Mouse (Mus musculus): ENCODE data around the gene Vmn1r206. TPM values are rescaled to one million over a fixed set of nuclear protein-coding genes. Genes with fewer than 3 reads are reported as not detected.
"Not testable (repeated sequence)": the region's sequence is repeated elsewhere in the genome, so short reads cannot be mapped to it uniquely, and the experiment has no call there.

Vmn1r206 gene
- total RNA-seq (2012; rRNA removed) (not detected in 2 replicates), polyA plus RNA-seq (2012; ENCODE audit: insufficient read depth in 1 of 2, insufficient read length in 2 of 2, low read depth in 1 of 2, low replicate concordance in 2 of 2, missing spikeins in 1 of 2) (under 1 TPM in 1 of 2 experiments, not detected in 1; 0.03 TPM)

- H3K9me3 ChIP-seq (replicated peaks; ENCODE audit: insufficient read depth, low read length); H3K79me2 ChIP-seq (ENCODE audit: control insufficient read depth, insufficient read depth, low read length, poor library complexity); H3K4me3 ChIP-seq (ENCODE audit: control insufficient read depth in 1 of 2, insufficient read depth in 1 of 2, low read depth in 2 of 2, low read length in 2 of 2); DNase-seq (ENCODE audit: low read depth, low spot score); H3K4me1 ChIP-seq (ENCODE audit: control insufficient read depth in 1 of 2, insufficient read depth in 2 of 2, low read length in 2 of 2); H3K27me3 ChIP-seq (ENCODE audit: control insufficient read depth in 1 of 2, insufficient read depth in 2 of 2, low read length in 2 of 2); H3K9ac ChIP-seq (ENCODE audit: control insufficient read depth, low read depth, low read length, poor library complexity, severe bottlenecking); H3K27ac ChIP-seq (ENCODE audit: control insufficient read depth, low read depth, low read length); H3K36me3 ChIP-seq (ENCODE audit: control insufficient read depth in 1 of 2, insufficient read depth in 2 of 2, low read length in 2 of 2): not testable (repeated sequence)
Measured at GRCm38 (mm10) chr13:22624151-22624550, at the start of gene Vmn1r206. Gene Vmn1r206 (minus strand): TSS chr13:22624251.

GRCm38 (mm10) chr13:22592900-22593299 is 31.2 kb downstream of the Vmn1r206 start, which contains the start of gene Vmn1r205:
Gene Vmn1r205 (minus strand): TSS chr13:22593000.
- Histone ChIP-seq H3K9ac (ENCODE audit: control insufficient read depth, low read depth, low read length, poor library complexity, severe bottlenecking) (no peak within 1 kb of the TSS), H3K4me3 (ENCODE audit: control insufficient read depth in 1 of 2, insufficient read depth in 1 of 2, low read depth in 2 of 2, low read length in 2 of 2) (no peak within 1 kb of the TSS), H3K36me3 (ENCODE audit: control insufficient read depth in 1 of 2, insufficient read depth in 2 of 2, low read length in 2 of 2) (no peaks in the 10 kb centered on the region), H3K9me3 (replicated peaks; ENCODE audit: insufficient read depth, low read length) (no peaks in the 10 kb centered on the region), H3K27me3 (ENCODE audit: control insufficient read depth in 1 of 2, insufficient read depth in 2 of 2, low read length in 2 of 2) (no peaks in the 10 kb centered on the region), H3K4me1 (ENCODE audit: control insufficient read depth in 1 of 2, insufficient read depth in 2 of 2, low read length in 2 of 2) (no peaks in the 10 kb centered on the region), H3K79me2 (ENCODE audit: control insufficient read depth, insufficient read depth, low read length, poor library complexity) (no peaks in the 10 kb centered on the region), H3K27ac (ENCODE audit: control insufficient read depth, low read depth, low read length) (no peak within 1 kb of the TSS)
- TF ChIP-seq EP300 (IDR thresholded peaks at IDR 0.05; ENCODE audit: low read depth in 1 of 2, low read length in 2 of 2) (no peak), ZNF384 (IDR thresholded peaks at IDR 0.05; ENCODE audit: low read depth, low read length) (no peak), UBTF (IDR thresholded peaks at IDR 0.05; ENCODE audit: borderline replicate concordance, insufficient read depth, low read depth, low read length) (no peak), CTCF (IDR thresholded peaks at IDR 0.05 in 2 of 3, conservative IDR thresholded peaks at IDR 0.05 in 1 of 3; ENCODE audit: control insufficient read depth in 1 of 3, insufficient read depth in 1 of 3, low read depth in 2 of 3, low read length in 3 of 3, poor library complexity in 1 of 3, severe bottlenecking in 1 of 3) (no peak), HCFC1 (IDR thresholded peaks at IDR 0.05; ENCODE audit: low read depth, low read length) (no peak), USF2 (IDR thresholded peaks at IDR 0.05; ENCODE audit: borderline replicate concordance in 1 of 2, insufficient read depth in 1 of 2, low read depth in 1 of 2, low read length in 2 of 2) (no peak), BHLHE40 (IDR thresholded peaks at IDR 0.05; ENCODE audit: borderline replicate concordance, low read depth, low read length) (no peak), MXI1 (IDR thresholded peaks at IDR 0.05; ENCODE audit: low read depth, low read length) (no peak), POLR2AphosphoS2 (IDR thresholded peaks at IDR 0.05; ENCODE audit: low read length) (no peak), SMC3 (IDR thresholded peaks at IDR 0.05; ENCODE audit: low read depth, low read length) (no peak), ELF1 (IDR thresholded peaks at IDR 0.05; ENCODE audit: low read depth, low read length) (no peak), GATA1 (IDR thresholded peaks at IDR 0.05; ENCODE audit: low read depth, low read length) (no peak), MAFK (IDR thresholded peaks at IDR 0.05; ENCODE audit: borderline replicate concordance, low read depth, low read length) (no peak), CHD1 (IDR thresholded peaks at IDR 0.05; ENCODE audit: low read depth, low read length) (no peak), MYB (IDR thresholded peaks at IDR 0.05; ENCODE audit: low read depth, low read length) (no peak), JUND (IDR thresholded peaks at IDR 0.05; ENCODE audit: low read depth, low read length) (no peak)
- no peak for DNase-seq (ENCODE audit: low read depth, low spot score)

GRCm38 (mm10) chr13:22583336-22583735 is 40.7 kb downstream of the Vmn1r206 start:
- not testable (repeated sequence) for H3K9ac ChIP-seq (ENCODE audit: control insufficient read depth, low read depth, low read length, poor library complexity, severe bottlenecking); H3K27ac ChIP-seq (ENCODE audit: control insufficient read depth, low read depth, low read length); DNase-seq (ENCODE audit: low read depth, low spot score); H3K79me2 ChIP-seq (ENCODE audit: control insufficient read depth, insufficient read depth, low read length, poor library complexity); H3K9me3 ChIP-seq (replicated peaks; ENCODE audit: insufficient read depth, low read length); H3K4me3 ChIP-seq (ENCODE audit: control insufficient read depth in 1 of 2, insufficient read depth in 1 of 2, low read depth in 2 of 2, low read length in 2 of 2); H3K36me3 ChIP-seq (ENCODE audit: control insufficient read depth in 1 of 2, insufficient read depth in 2 of 2, low read length in 2 of 2); H3K4me1 ChIP-seq (ENCODE audit: control insufficient read depth in 1 of 2, insufficient read depth in 2 of 2, low read length in 2 of 2); H3K27me3 ChIP-seq (ENCODE audit: control insufficient read depth in 1 of 2, insufficient read depth in 2 of 2, low read length in 2 of 2)

- H3K9me3 ChIP-seq (replicated peaks; ENCODE audit: insufficient read depth, low read length); H3K79me2 ChIP-seq (ENCODE audit: control insufficient read depth, insufficient read depth, low read length, poor library complexity); H3K9ac ChIP-seq (ENCODE audit: control insufficient read depth, low read depth, low read length, poor library complexity, severe bottlenecking); H3K4me1 ChIP-seq (ENCODE audit: control insufficient read depth in 1 of 2, insufficient read depth in 2 of 2, low read length in 2 of 2); H3K4me3 ChIP-seq (ENCODE audit: control insufficient read depth in 1 of 2, insufficient read depth in 1 of 2, low read depth in 2 of 2, low read length in 2 of 2); H3K27me3 ChIP-seq (ENCODE audit: control insufficient read depth in 1 of 2, insufficient read depth in 2 of 2, low read length in 2 of 2); DNase-seq (ENCODE audit: low read depth, low spot score); H3K36me3 ChIP-seq (ENCODE audit: control insufficient read depth in 1 of 2, insufficient read depth in 2 of 2, low read length in 2 of 2); H3K27ac ChIP-seq (ENCODE audit: control insufficient read depth, low read depth, low read length): not testable (repeated sequence)
Measured at GRCm38 (mm10) chr13:22574911-22575310, 49.1 kb downstream of the Vmn1r206 start.
